Mouse (Mus musculus): Measurements from ENCODE around the gene Capn10. TPM values are rescaled to one million over a fixed set of nuclear protein-coding genes. Genes with fewer than 3 reads are reported as not detected.

The Capn10 gene
- 10 to 100 TPM; 16.1 to 18.3 TPM for total RNA-seq (2021)
- 45.9 and 50.7 TPM in 2 replicates for polyA plus RNA-seq (2012; rRNA removed)
- long read RNA-seq, transcript Capn10-202 (4 exons, 1,268 nt): minor isoform, 7 of 18 reads
- long read RNA-seq, transcript Capn10-201 (12 exons, 2,902 nt): major isoform, 9 of 18 reads
- long read RNA-seq, partial matches to known transcripts: 0 of 18 reads
- long read RNA-seq, other reads (novel, unspliced or antisense): 2 of 18 reads

GRCm38 (mm10) chr1:92934182-92934827 lies at the start of gene Capn10:
Capn10 (plus strand) TSS chr1:92934376.
- DNase-seq: peak; percentile 95

- no peak for DNase-seq
Measured at GRCm38 (mm10) chr1:92888901-92889655, 45.1 kb upstream of the Capn10 start.

GRCm38 (mm10) chr1:92892791-92893190 lies 41.4 kb upstream of the Capn10 start:
- no peak for DNase-seq

GRCm38 (mm10) chr1:92893896-92894295 lies 40.3 kb upstream of the Capn10 start:
- DNase-seq: peak; percentile 24

GRCm38 (mm10) chr1:92895089-92895488 lies 39.1 kb upstream of the Capn10 start:
- DNase-seq: peak; percentile 82

GRCm38 (mm10) chr1:92902786-92903185 lies 31.4 kb upstream of the Capn10 start, which contains the start of gene Ankmy1:
Ankmy1 (minus strand) TSS chr1:92902906.
- peak; percentile 81 for DNase-seq

- peak; percentile 63 for DNase-seq
Measured at GRCm38 (mm10) chr1:92903627-92904026, 30.5 kb upstream of the Capn10 start.

GRCm38 (mm10) chr1:92905703-92906310 lies 28.4 kb upstream of the Capn10 start:
- no peak for DNase-seq

- DNase-seq: peak; percentile 96
Measured at GRCm38 (mm10) chr1:92906779-92907631, 27.2 kb upstream of the Capn10 start, which contains the start of gene Dusp28. Dusp28 (plus strand) TSS chr1:92906981.

GRCm38 (mm10) chr1:92907632-92908360 lies 26.4 kb upstream of the Capn10 start:
- DNase-seq: no peak

GRCm38 (mm10) chr1:92908664-92909063 lies 25.5 kb upstream of the Capn10 start:
- DNase-seq: no peak

GRCm38 (mm10) chr1:92909068-92909467 lies 25.1 kb upstream of the Capn10 start:
- peak; percentile 21 for DNase-seq

GRCm38 (mm10) chr1:92910239-92910885 lies 23.8 kb upstream of the Capn10 start, which contains the start of gene Rnpepl1:
Rnpepl1 (plus strand) TSS chr1:92910783.
- DNase-seq: peak; percentile 90

- DNase-seq: peak; percentile 80
Measured at GRCm38 (mm10) chr1:92910925-92911720, 23.1 kb upstream of the Capn10 start.

- no peak for DNase-seq
Measured at GRCm38 (mm10) chr1:92911721-92912138, 22.4 kb upstream of the Capn10 start.

GRCm38 (mm10) chr1:92912286-92912685 lies 21.9 kb upstream of the Capn10 start:
- no peak for DNase-seq

- peak; percentile 44 for DNase-seq
Measured at GRCm38 (mm10) chr1:92914239-92914638, 19.9 kb upstream of the Capn10 start.

- peak; percentile 16 for DNase-seq
Measured at GRCm38 (mm10) chr1:92914993-92915392, 19.2 kb upstream of the Capn10 start.

GRCm38 (mm10) chr1:92916725-92917124 lies 17.5 kb upstream of the Capn10 start:
- DNase-seq: no peak
